Mouse (Mus musculus): ENCODE measurements around the gene Sec14l3. TPM values are rescaled to one million over a fixed set of nuclear protein-coding genes. Genes with fewer than 3 reads are reported as not detected.

Gene Sec14l3
- polyA plus RNA-seq, 1 experiment from 2014 or later = 2.1 TPM

GRCm38 (mm10) chr11:4031961-4032360 is 32.7 kb upstream of the Sec14l3 start:
- Histone ChIP-seq H3K27me3 (ENCODE audit: control insufficient read depth, insufficient read depth, low read length) (peaks cover 4% of the 10 kb centered on the region; the same call in 1 of the 2 replicates), H3K27ac (ENCODE audit: low read length) (no peak overlapping the region), H3K4me1 (ENCODE audit: control insufficient read depth, insufficient read depth, low read length) (no peaks in the 10 kb centered on the region), H3K9ac (ENCODE audit: low read length) (no peak overlapping the region), H3K4me3 (ENCODE audit: low read length) (no peak overlapping the region), H3K4me2 (ENCODE audit: low read depth, low read length) (no peak overlapping the region), H3K9me3 (replicated peaks; ENCODE audit: control insufficient read depth, low read length) (0 out of 2 replicates have a peak, but pooled peaks cover 3% of the 10 kb centered on the region), H3K36me3 (ENCODE audit: control insufficient read depth, insufficient read depth) (no peaks in the 10 kb centered on the region)
- ATAC-seq (replicated peaks; ENCODE audit: extremely low read depth, insufficient read depth, low FRiP score) = no peak
- WGBS = 37% methylated on average over 12 of the region's 12 CpGs

- Histone ChIP-seq H3K36me3 (ENCODE audit: control insufficient read depth, insufficient read depth) (no peaks in the 10 kb centered on the region), H3K27me3 (ENCODE audit: control insufficient read depth, insufficient read depth, low read length) (peaks cover 4% of the 10 kb centered on the region; the same call in 1 of the 2 replicates), H3K4me3 (ENCODE audit: low read length) (no peak overlapping the region), H3K4me2 (ENCODE audit: low read depth, low read length) (no peak overlapping the region), H3K27ac (ENCODE audit: low read length) (no peak overlapping the region), H3K9ac (ENCODE audit: low read length) (no peak overlapping the region), H3K9me3 (replicated peaks; ENCODE audit: control insufficient read depth, low read length) (0 out of 2 replicates have a peak, but pooled peaks cover 3% of the 10 kb centered on the region), H3K4me1 (ENCODE audit: control insufficient read depth, insufficient read depth, low read length) (no peaks in the 10 kb centered on the region)
- ATAC-seq (replicated peaks; ENCODE audit: extremely low read depth, insufficient read depth, low FRiP score) = no peak
- 60% methylated on average over 7 of the region's 7 CpGs for WGBS
These were observed 31.2 kb upstream of the Sec14l3 start for GRCm38 (mm10) chr11:4033471-4033870.

GRCm38 (mm10) chr11:4034169-4034568 is 30.5 kb upstream of the Sec14l3 start:
- Histone ChIP-seq H3K9ac (ENCODE audit: low read length) (no peak overlapping the region), H3K4me1 (ENCODE audit: control insufficient read depth, insufficient read depth, low read length) (no peaks in the 10 kb centered on the region), H3K4me3 (ENCODE audit: low read length) (no peak overlapping the region), H3K9me3 (replicated peaks; ENCODE audit: control insufficient read depth, low read length) (0 out of 2 replicates have a peak, but pooled peaks cover 3% of the 10 kb centered on the region), H3K36me3 (ENCODE audit: control insufficient read depth, insufficient read depth) (no peaks in the 10 kb centered on the region), H3K4me2 (ENCODE audit: low read depth, low read length) (no peak overlapping the region), H3K27me3 (ENCODE audit: control insufficient read depth, insufficient read depth, low read length) (peaks cover 4% of the 10 kb centered on the region; the same call in 1 of the 2 replicates), H3K27ac (ENCODE audit: low read length) (no peak overlapping the region)
- WGBS = 74% methylated on average over 4 of the region's 4 CpGs
- ATAC-seq (replicated peaks; ENCODE audit: extremely low read depth, insufficient read depth, low FRiP score) = no peak

GRCm38 (mm10) chr11:4035116-4035892 is 29.3 kb upstream of the Sec14l3 start:
- H3K9me3 ChIP-seq (replicated peaks; ENCODE audit: control insufficient read depth, low read length) = no peaks in the 10 kb centered on the region
- H3K27me3 ChIP-seq (ENCODE audit: control insufficient read depth, insufficient read depth, low read length) = peaks cover 4% of the 10 kb centered on the region; the same call in 1 of the 2 replicates
- H3K4me2 ChIP-seq (ENCODE audit: low read depth, low read length) = no peak overlapping the region
- no peaks in the 10 kb centered on the region for H3K36me3 ChIP-seq (ENCODE audit: control insufficient read depth, insufficient read depth)
- H3K27ac ChIP-seq (ENCODE audit: low read length) = no peak overlapping the region
- H3K4me3 ChIP-seq (ENCODE audit: low read length) = no peak overlapping the region
- no peak overlapping the region for H3K9ac ChIP-seq (ENCODE audit: low read length)
- no peaks in the 10 kb centered on the region for H3K4me1 ChIP-seq (ENCODE audit: control insufficient read depth, insufficient read depth, low read length)
- 58% methylated on average over 18 of the region's 18 CpGs for WGBS
- ATAC-seq (replicated peaks; ENCODE audit: extremely low read depth, insufficient read depth, low FRiP score) = no peak

- no peak overlapping the region for H3K4me2 ChIP-seq (ENCODE audit: low read depth, low read length)
- no peak for ATAC-seq (replicated peaks; ENCODE audit: extremely low read depth, insufficient read depth, low FRiP score)
- peaks cover 3% of the 10 kb centered on the region; the same call in 1 of the 2 replicates for H3K27me3 ChIP-seq (ENCODE audit: control insufficient read depth, insufficient read depth, low read length)
- no peaks in the 10 kb centered on the region for H3K9me3 ChIP-seq (replicated peaks; ENCODE audit: control insufficient read depth, low read length)
- WGBS = 78% methylated on average over 6 of the region's 6 CpGs
- no peaks in the 10 kb centered on the region for H3K36me3 ChIP-seq (ENCODE audit: control insufficient read depth, insufficient read depth)
- H3K9ac ChIP-seq (ENCODE audit: low read length) = no peak overlapping the region
- no peaks in the 10 kb centered on the region for H3K4me1 ChIP-seq (ENCODE audit: control insufficient read depth, insufficient read depth, low read length)
- no peak overlapping the region for H3K4me3 ChIP-seq (ENCODE audit: low read length)
- no peak overlapping the region for H3K27ac ChIP-seq (ENCODE audit: low read length)
These were observed 28.7 kb upstream of the Sec14l3 start for GRCm38 (mm10) chr11:4035916-4036315.

- H3K4me3 ChIP-seq (ENCODE audit: low read length) = no peak overlapping the region
- no peak overlapping the region for H3K9ac ChIP-seq (ENCODE audit: low read length)
- H3K27ac ChIP-seq (ENCODE audit: low read length) = no peak overlapping the region
- no peaks in the 10 kb centered on the region for H3K36me3 ChIP-seq (ENCODE audit: control insufficient read depth, insufficient read depth)
- no peak overlapping the region for H3K4me2 ChIP-seq (ENCODE audit: low read depth, low read length)
- ATAC-seq (replicated peaks; ENCODE audit: extremely low read depth, insufficient read depth, low FRiP score) = no peak
- H3K4me1 ChIP-seq (ENCODE audit: control insufficient read depth, insufficient read depth, low read length) = no peaks in the 10 kb centered on the region
- no peaks in the 10 kb centered on the region for H3K9me3 ChIP-seq (replicated peaks; ENCODE audit: control insufficient read depth, low read length)
- 63% methylated on average over 9 of the region's 9 CpGs for WGBS
- H3K27me3 ChIP-seq (ENCODE audit: control insufficient read depth, insufficient read depth, low read length) = no peaks in the 10 kb centered on the region
These were observed 28.1 kb upstream of the Sec14l3 start for GRCm38 (mm10) chr11:4036365-4037084.

GRCm38 (mm10) chr11:4039951-4040350 is 24.7 kb upstream of the Sec14l3 start:
- H3K4me1 ChIP-seq (ENCODE audit: control insufficient read depth, insufficient read depth, low read length) = no peaks in the 10 kb centered on the region
- no peak overlapping the region for H3K4me3 ChIP-seq (ENCODE audit: low read length)
- no peaks in the 10 kb centered on the region for H3K36me3 ChIP-seq (ENCODE audit: control insufficient read depth, insufficient read depth)
- no peaks in the 10 kb centered on the region for H3K27me3 ChIP-seq (ENCODE audit: control insufficient read depth, insufficient read depth, low read length)
- ATAC-seq (replicated peaks; ENCODE audit: extremely low read depth, insufficient read depth, low FRiP score) = no peak
- 89% methylated on average over 4 of the region's 4 CpGs for WGBS
- H3K9me3 ChIP-seq (replicated peaks; ENCODE audit: control insufficient read depth, low read length) = no peaks in the 10 kb centered on the region
- H3K9ac ChIP-seq (ENCODE audit: low read length) = no peak overlapping the region
- H3K4me2 ChIP-seq (ENCODE audit: low read depth, low read length) = no peak overlapping the region
- H3K27ac ChIP-seq (ENCODE audit: low read length) = no peak overlapping the region

- H3K9me3 ChIP-seq (replicated peaks; ENCODE audit: control insufficient read depth, low read length) = no peaks in the 10 kb centered on the region
- H3K36me3 ChIP-seq (ENCODE audit: control insufficient read depth, insufficient read depth) = no peaks in the 10 kb centered on the region
- no peaks in the 10 kb centered on the region for H3K4me1 ChIP-seq (ENCODE audit: control insufficient read depth, insufficient read depth, low read length)
- H3K4me3 ChIP-seq (ENCODE audit: low read length) = no peak overlapping the region
- no peak overlapping the region for H3K4me2 ChIP-seq (ENCODE audit: low read depth, low read length)
- ATAC-seq (replicated peaks; ENCODE audit: extremely low read depth, insufficient read depth, low FRiP score) = no peak
- no peaks in the 10 kb centered on the region for H3K27me3 ChIP-seq (ENCODE audit: control insufficient read depth, insufficient read depth, low read length)
- 71% methylated on average over 6 of the region's 6 CpGs for WGBS
- H3K9ac ChIP-seq (ENCODE audit: low read length) = no peak overlapping the region
- no peak overlapping the region for H3K27ac ChIP-seq (ENCODE audit: low read length)
These were observed 23.5 kb upstream of the Sec14l3 start for GRCm38 (mm10) chr11:4041123-4041625.

- no peaks in the 10 kb centered on the region for H3K4me1 ChIP-seq (ENCODE audit: control insufficient read depth, insufficient read depth, low read length)
- no peaks in the 10 kb centered on the region for H3K36me3 ChIP-seq (ENCODE audit: control insufficient read depth, insufficient read depth)
- H3K4me3 ChIP-seq (ENCODE audit: low read length) = no peak overlapping the region
- no peaks in the 10 kb centered on the region for H3K27me3 ChIP-seq (ENCODE audit: control insufficient read depth, insufficient read depth, low read length)
- H3K9me3 ChIP-seq (replicated peaks; ENCODE audit: control insufficient read depth, low read length) = no peaks in the 10 kb centered on the region
- no peak for ATAC-seq (replicated peaks; ENCODE audit: extremely low read depth, insufficient read depth, low FRiP score)
- WGBS = 86% methylated on average over 7 of the region's 7 CpGs
- H3K27ac ChIP-seq (ENCODE audit: low read length) = no peak overlapping the region
- H3K4me2 ChIP-seq (ENCODE audit: low read depth, low read length) = no peak overlapping the region
- no peak overlapping the region for H3K9ac ChIP-seq (ENCODE audit: low read length)
These were observed 21.6 kb upstream of the Sec14l3 start for GRCm38 (mm10) chr11:4043081-4043480.
